Mouse (Mus musculus) testis, adult 2 months (tissue): ENCODE results near the gene Tm9sf1. TPM values are rescaled to one million over a fixed set of nuclear protein-coding genes. Genes with fewer than 3 reads are reported as not detected.

Experiments
- H3K27ac ChIP-seq: fragments of 200-500 bp; 2 replicates; pipeline ENCODE4 v1.5.1; 2012; ENCODE audit warnings: low read depth, low read length; ENCODE audit not compliant: control insufficient read depth, insufficient read depth
- H3K27me3 ChIP-seq: fragments of 200-500 bp; 2 replicates; pipeline ENCODE4 v1.6.1; 2012; ENCODE audit warnings: mild to moderate bottlenecking, low read length, moderate library complexity; ENCODE audit not compliant: control insufficient read depth, insufficient read depth
- H3K36me3 ChIP-seq: fragments of 200-500 bp; 2 replicates; pipeline ENCODE4 v1.6.1; 2012; ENCODE audit warnings: mild to moderate bottlenecking, low read length; ENCODE audit not compliant: control insufficient read depth, insufficient read depth
- H3K4me1 ChIP-seq: fragments of 200-500 bp; 2 replicates; pipeline ENCODE4 v1.6.1; 2012; ENCODE audit warnings: low read length; ENCODE audit not compliant: control insufficient read depth, insufficient read depth
- H3K4me3 ChIP-seq: fragments of 200-500 bp; 2 replicates; pipeline ENCODE4 v1.5.1; 2012; ENCODE audit warnings: low read depth, mild to moderate bottlenecking, low read length, moderate library complexity, mixed read lengths; ENCODE audit not compliant: control insufficient read depth
- CTCF ChIP-seq: fragments of 200-500 bp; IDR thresholded peaks from 2 replicates; pipeline ENCODE4 v1.5.1; 2012; ENCODE audit warnings: low read depth, mild to moderate bottlenecking, inconsistent platforms, low read length, moderate library complexity; ENCODE audit not compliant: control insufficient read depth, insufficient read depth, insufficient replicate concordance
- POLR2A ChIP-seq: fragments of 200-500 bp; IDR thresholded peaks from 2 replicates; pipeline ENCODE4 v1.6.1; 2012; ENCODE audit warnings: low read depth, mild to moderate bottlenecking, inconsistent platforms, low read length, moderate library complexity; ENCODE audit not compliant: control insufficient read depth
- polyA plus RNA-seq: library from polyadenylated mRNA; depleted of rRNA; stranded (reverse); fragments of >200 nt; gene quantifications from 2 replicates; pipeline ENCODE4 v1.2.3, GENCODE M21; 2012

Tm9sf1 gene
- polyA plus RNA-seq, 1 experiment = 21.3 TPM

- no peaks in the 10 kb centered on the region for H3K27me3 ChIP-seq
- no peaks in the 10 kb centered on the region; the same call in 1 of the 2 replicates for H3K4me1 ChIP-seq
- peak; percentile 75 for TF ChIP-seq POLR2A
- TF ChIP-seq CTCF = no peak
- peak within 1 kb of the TSS; percentile 100 for H3K27ac ChIP-seq
- H3K4me3 ChIP-seq = peak within 1 kb of the TSS; percentile 99
- peaks cover 6% of the 10 kb centered on the region for H3K36me3 ChIP-seq
These were observed 28.5 kb upstream of the Tm9sf1 start, which contains the start of the genes Gmpr2 and Nedd8 for GRCm38 (mm10) chr14:55671833-55672740. Gene Gmpr2, plus strand, starts transcription at chr14:55671941. Gene Nedd8, minus strand, starts transcription at chr14:55672124.

DNA sequence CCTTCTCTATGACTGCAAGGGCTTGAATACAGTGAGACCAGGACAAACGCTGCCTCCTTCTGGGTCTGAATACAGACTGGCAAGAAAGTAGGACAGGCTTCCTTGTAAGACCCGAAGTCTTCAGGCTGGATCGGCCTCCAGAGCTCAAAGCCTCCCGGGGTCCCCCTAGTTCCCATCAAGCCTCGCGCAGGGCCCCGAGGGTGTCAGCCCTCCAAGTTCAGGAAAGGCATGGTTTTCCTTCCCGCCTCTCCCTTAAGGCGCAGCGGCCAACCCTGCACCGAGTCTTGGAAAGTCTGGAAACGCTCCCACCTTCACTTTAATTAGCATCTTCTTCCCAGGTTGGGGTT, 27.9 kb upstream of the Tm9sf1 start:
- no peaks in the 10 kb centered on the region for H3K27me3 ChIP-seq
- peak overlapping the region; percentile 99 for H3K4me3 ChIP-seq
- TF ChIP-seq POLR2A (no peak), CTCF (no peak)
- H3K4me1 ChIP-seq = no peaks in the 10 kb centered on the region; the same call in 1 of the 2 replicates
- peaks cover 1% of the 10 kb centered on the region; the same call in 1 of the 2 replicates for H3K36me3 ChIP-seq
- peak overlapping the region; percentile 100 for H3K27ac ChIP-seq

DNA sequence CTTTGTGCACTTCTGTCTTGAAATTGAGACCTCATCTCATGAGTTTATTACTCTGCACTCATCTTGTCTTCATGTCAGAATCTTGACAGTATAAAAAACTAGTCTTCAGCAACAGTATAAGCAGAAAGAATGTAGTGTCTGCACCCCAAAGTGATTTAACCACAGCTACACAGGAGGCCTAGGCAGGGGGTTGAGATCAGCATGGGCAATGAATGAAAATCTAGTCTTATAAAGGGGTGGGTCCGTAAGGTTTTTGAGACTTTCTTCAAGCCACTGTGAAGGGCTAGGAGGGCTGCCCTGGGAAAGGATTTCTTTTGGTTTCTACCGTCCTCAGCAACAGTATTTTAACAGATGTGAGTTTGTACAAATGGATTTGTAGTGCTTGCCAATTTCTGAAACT, 17.0 kb upstream of the Tm9sf1 start:
- H3K4me1 ChIP-seq = peaks cover 5% of the 10 kb centered on the region
- no peak overlapping the region for H3K27ac ChIP-seq
- no peaks in the 10 kb centered on the region for H3K27me3 ChIP-seq
- no peaks in the 10 kb centered on the region; the same call in 1 of the 2 replicates for H3K36me3 ChIP-seq
- peak overlapping the region; percentile 81 for H3K4me3 ChIP-seq
- TF ChIP-seq CTCF (no peak), POLR2A (no peak)

DNA sequence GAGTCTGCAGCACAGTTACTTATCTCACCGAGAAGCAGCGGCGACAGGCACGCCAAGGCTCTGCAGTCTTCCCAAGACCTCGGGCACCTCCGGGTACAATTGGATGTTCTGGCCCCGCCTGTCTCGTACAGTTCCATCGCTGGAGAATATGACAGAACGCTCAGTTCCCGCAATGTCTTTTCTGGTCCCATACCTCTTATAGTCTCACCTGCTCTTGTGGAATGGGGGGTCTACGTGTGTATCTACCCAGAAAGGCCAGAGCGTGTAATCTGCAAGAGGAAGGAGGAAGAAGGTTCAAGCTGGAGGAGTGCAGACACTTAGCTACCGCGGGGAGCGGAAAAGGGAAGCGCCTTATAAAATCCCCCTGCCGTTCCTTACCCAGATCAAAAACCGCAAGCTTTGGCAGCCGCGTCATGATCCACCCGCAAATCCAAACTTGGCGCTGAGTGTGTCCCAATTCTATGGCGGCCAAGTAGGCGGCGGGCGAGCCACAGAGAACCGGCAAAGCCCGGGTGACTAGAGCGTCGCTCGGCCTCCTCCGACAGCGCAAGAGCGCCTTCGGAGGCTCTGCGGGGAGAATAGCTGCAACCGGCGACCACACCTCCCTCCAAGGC, 16.5 kb upstream of the Tm9sf1 start, which contains the start of gene Mdp1:
Mdp1 (minus strand) TSS at position 549 of the 614 bp plus-strand sequence.
- Histone ChIP-seq H3K4me3 (peak within 1 kb of the TSS; percentile 81), H3K36me3 (no peaks in the 10 kb centered on the region; the same call in 1 of the 2 replicates), H3K4me1 (peaks cover 5% of the 10 kb centered on the region), H3K27ac (peak within 1 kb of the TSS; percentile 32), H3K27me3 (no peaks in the 10 kb centered on the region)
- TF ChIP-seq POLR2A = peak; percentile 36; the same call in 1 of the 2 replicates
- peak; percentile 43; the same call in 1 of the 2 replicates for TF ChIP-seq CTCF

DNA sequence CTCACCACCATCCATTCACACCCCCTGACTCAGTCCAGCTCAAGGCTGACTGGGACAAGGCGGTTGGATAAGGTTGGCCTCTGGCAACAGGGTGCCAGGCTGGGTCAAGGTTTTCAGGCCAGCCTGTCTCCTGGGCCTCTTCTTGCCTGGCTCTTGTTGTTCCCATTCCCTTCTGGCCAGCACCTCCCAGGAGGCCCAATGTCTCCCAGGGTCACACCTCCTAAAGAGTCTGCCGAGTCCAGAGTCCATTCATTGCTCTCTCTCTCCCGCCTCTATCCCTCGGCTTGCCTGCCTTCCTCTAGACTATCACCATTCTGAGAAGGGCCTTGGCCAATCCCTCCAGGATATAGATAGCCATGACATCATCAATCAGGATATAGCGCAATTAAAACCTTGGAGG, 14.4 kb upstream of the Tm9sf1 start:
- H3K4me3 ChIP-seq = no peak overlapping the region
- no peak overlapping the region for H3K27ac ChIP-seq
- no peaks in the 10 kb centered on the region for H3K27me3 ChIP-seq
- TF ChIP-seq CTCF (no peak), POLR2A (no peak)
- H3K36me3 ChIP-seq = no peaks in the 10 kb centered on the region; the same call in 1 of the 2 replicates
- peaks cover 5% of the 10 kb centered on the region for H3K4me1 ChIP-seq

DNA sequence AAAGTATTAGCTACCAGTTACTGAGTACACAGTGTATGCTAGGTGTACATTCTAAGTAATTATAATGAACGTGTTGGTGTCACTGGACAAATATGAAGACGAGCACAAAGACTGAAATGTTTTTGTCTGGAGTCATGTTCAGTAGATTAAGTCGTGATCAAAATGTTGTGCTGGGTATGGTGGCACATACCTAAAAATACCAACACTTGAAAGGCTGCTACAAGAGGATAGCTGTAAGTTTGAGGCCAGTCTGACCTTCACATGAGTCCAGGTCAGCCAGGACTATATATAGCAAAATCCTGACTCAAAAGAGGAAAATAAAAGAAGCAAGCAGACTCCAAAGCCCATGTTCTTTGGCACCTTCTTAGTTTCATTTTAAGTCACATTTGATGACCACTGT, 13.3 kb upstream of the Tm9sf1 start:
- Histone ChIP-seq H3K27me3 (no peaks in the 10 kb centered on the region), H3K36me3 (no peaks in the 10 kb centered on the region), H3K4me1 (peaks cover 5% of the 10 kb centered on the region), H3K4me3 (no peak overlapping the region), H3K27ac (no peak overlapping the region)
- TF ChIP-seq POLR2A = no peak
- no peak for TF ChIP-seq CTCF

DNA sequence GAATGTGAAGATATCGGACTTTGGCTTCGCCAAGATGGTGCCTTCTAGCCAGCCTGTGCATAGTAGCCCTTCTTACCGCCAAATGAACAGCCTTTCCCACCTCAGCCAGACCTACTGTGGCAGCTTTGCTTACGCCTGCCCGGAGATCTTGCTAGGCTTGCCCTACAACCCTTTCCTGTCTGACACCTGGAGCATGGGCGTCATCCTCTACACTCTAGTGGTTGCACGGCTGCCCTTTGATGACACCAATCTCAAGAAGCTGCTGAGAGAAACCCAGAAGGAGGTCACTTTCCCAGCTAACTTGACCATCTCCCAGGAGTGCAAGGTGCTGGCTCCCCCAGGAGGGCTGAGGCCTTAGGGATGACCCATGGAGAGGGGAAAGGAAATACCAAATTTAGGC, 7.9 kb upstream of the Tm9sf1 start:
- H3K36me3 ChIP-seq = no peaks in the 10 kb centered on the region
- no peaks in the 10 kb centered on the region for H3K4me1 ChIP-seq
- H3K27me3 ChIP-seq = no peaks in the 10 kb centered on the region
- H3K27ac ChIP-seq = no peak overlapping the region
- TF ChIP-seq POLR2A (no peak), CTCF (no peak)
- peak overlapping the region; percentile 82 for H3K4me3 ChIP-seq
